Mouse (Mus musculus) stomach, embryonic 16.5 days (tissue): Measurements from ENCODE around the gene Krtap6-2. TPM values are rescaled to one million over a fixed set of nuclear protein-coding genes. Genes with fewer than 3 reads are reported as not detected.

Source experiments
- ATAC-seq: fragments of 200-750 bp; cut with Nextera tagmentation; 2 replicates; pipeline ENCODE4 v1.8.0; 2017; ENCODE audit warnings: moderate number of reproducible peaks, moderate TSS enrichment; ENCODE audit not compliant: insufficient read depth, low FRiP score
- H3K27ac ChIP-seq: fragments of 300-500 bp; sonication (generic); 2 replicates; pipeline ENCODE4 v1.5.1; 2014; ENCODE audit warnings: low read length
- H3K27me3 ChIP-seq: fragments of 300-500 bp; sonication (generic); 2 replicates; pipeline ENCODE4 v1.6.1; 2014; ENCODE audit warnings: low read length, control low read depth, mixed read lengths; ENCODE audit not compliant: control insufficient read depth, insufficient read depth
- H3K36me3 ChIP-seq: fragments of 300-500 bp; sonication (generic); 2 replicates; pipeline ENCODE4 v1.6.1; 2014; ENCODE audit warnings: low read length; ENCODE audit not compliant: control insufficient read depth, insufficient read depth
- H3K4me1 ChIP-seq: fragments of 300-500 bp; sonication (generic); 2 replicates; pipeline ENCODE4 v1.6.1; 2014; ENCODE audit warnings: low read length, control low read depth, mixed read lengths; ENCODE audit not compliant: control insufficient read depth, insufficient read depth
- H3K4me2 ChIP-seq: fragments of 300-500 bp; sonication (generic); 2 replicates; pipeline ENCODE4 v1.6.1; 2014; ENCODE audit warnings: low read depth, low read length, mixed read lengths
- H3K4me3 ChIP-seq: fragments of 300-500 bp; sonication (generic); replicated peaks from 2 replicates; pipeline ENCODE4 v1.5.1; 2014; ENCODE audit warnings: mild to moderate bottlenecking, low read length
- H3K9ac ChIP-seq: fragments of 300-500 bp; sonication (generic); 2 replicates; pipeline ENCODE4 v1.6.1; 2014; ENCODE audit warnings: low read length
- H3K9me3 ChIP-seq: fragments of 300-500 bp; sonication (generic); replicated peaks from 2 replicates; pipeline ENCODE4 v1.6.1; 2016; ENCODE audit warnings: low read length, control low read depth; ENCODE audit not compliant: control insufficient read depth
- WGBS: fragments of 180-500 bp; shearing (Covaris S2); extraction: QIAGEN DNeasy Blood & Tissue Kit; methylation state at CpG from one replicate; pipeline ENCODE4 v1.1.7; 2014; 5-methylcytosine and 5-hydroxymethylcytosine counted together
- polyA plus RNA-seq: library from polyadenylated mRNA; unstranded; fragments of >200 nt; fragmentation: Nextera tagmentation; extraction: Ambion mirVana; gene quantifications from 2 replicates; pipeline ENCODE4 v1.2.1, GENCODE M21; 2015

Krtap6-2 gene
- not detected in 2 replicates for polyA plus RNA-seq

DNA sequence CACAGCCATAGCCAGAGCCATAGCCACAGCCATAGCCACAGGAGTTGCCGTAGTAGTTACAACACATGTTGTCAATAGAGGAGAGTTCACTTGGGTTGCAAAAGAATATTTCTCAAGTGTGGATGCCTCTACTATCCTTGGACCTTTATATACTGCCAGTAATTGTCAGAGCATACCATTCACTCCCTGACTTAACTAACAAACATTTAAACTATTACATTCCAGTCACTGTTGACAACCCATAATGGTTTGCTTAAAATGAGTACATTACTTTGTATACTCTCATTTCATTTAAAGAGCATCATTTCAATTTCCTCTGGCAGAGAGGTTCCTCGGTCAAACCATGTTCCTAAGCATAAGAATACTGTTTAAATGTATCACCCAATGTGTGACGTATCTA, at the start of gene Krtap6-2:
Gene Krtap6-2 (minus strand): TSS at position 101 of the 400 bp plus-strand sequence.
- Histone ChIP-seq H3K36me3 (no peaks in the 10 kb centered on the region), H3K27ac (no peak within 1 kb of the TSS), H3K4me3 (no peak within 1 kb of the TSS), H3K4me2 (no peak within 1 kb of the TSS), H3K9ac (no peak within 1 kb of the TSS), H3K27me3 (no peaks in the 10 kb centered on the region), H3K4me1 (no peaks in the 10 kb centered on the region), H3K9me3 (no peaks in the 10 kb centered on the region)
- ATAC-seq: no peak
- WGBS: 85% methylated on average over 3 of the region's 3 CpGs

DNA sequence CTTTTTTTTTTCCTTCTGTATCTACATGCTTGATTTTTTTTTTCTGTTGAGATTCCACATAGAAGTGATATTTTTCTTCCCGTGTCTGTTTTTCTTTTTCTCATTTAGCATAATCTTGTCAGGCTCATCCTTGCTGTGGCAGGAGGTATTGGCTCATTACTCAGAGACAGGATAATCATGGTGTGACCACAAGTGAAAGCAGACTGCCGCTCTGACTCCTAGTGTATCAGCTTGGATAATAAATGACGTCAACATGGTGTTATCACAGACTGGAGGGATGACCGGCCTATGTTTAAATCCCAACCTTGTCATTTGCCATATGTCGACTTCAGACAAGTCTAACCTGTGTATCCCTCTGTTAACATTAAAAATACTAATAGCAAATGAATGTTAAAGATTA, 41.3 kb upstream of the Krtap6-2 start:
- no peak for ATAC-seq
- Histone ChIP-seq H3K4me3 (no peak overlapping the region), H3K4me2 (no peak overlapping the region), H3K27me3 (no peaks in the 10 kb centered on the region), H3K36me3 (no peaks in the 10 kb centered on the region), H3K4me1 (no peaks in the 10 kb centered on the region), H3K9ac (no peak overlapping the region), H3K9me3 (no peaks in the 10 kb centered on the region), H3K27ac (no peak overlapping the region)
- WGBS: 52% methylated on average over 5 of the region's 5 CpGs

DNA sequence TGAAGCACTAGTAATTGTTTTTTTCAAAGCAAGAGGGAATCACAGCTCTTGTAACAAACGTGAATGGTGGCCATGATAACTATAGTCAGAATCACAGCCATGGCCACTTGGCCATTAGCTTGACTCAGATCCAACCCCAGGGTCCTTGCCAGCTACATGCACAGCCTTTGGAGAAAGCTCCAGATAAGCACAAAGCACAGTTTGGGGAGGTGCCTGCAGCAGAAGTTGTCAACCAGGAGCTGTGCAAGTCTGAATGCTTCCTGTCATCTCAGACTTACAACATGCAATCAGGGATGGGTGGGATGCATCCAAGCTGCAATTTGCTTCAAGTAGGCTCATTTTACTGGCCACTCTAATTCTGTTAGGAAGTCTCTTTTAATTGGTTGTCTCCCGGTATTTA, 9.7 kb upstream of the Krtap6-2 start:
- no peaks in the 10 kb centered on the region for H3K27me3 ChIP-seq
- 85% methylated on average over 2 of the region's 2 CpGs for WGBS
- no peaks in the 10 kb centered on the region for H3K36me3 ChIP-seq
- H3K27ac ChIP-seq: no peak overlapping the region
- no peaks in the 10 kb centered on the region for H3K9me3 ChIP-seq
- H3K4me1 ChIP-seq: no peaks in the 10 kb centered on the region
- no peak overlapping the region for H3K9ac ChIP-seq
- H3K4me3 ChIP-seq: no peak overlapping the region
- ATAC-seq: no peak
- no peak overlapping the region for H3K4me2 ChIP-seq

DNA sequence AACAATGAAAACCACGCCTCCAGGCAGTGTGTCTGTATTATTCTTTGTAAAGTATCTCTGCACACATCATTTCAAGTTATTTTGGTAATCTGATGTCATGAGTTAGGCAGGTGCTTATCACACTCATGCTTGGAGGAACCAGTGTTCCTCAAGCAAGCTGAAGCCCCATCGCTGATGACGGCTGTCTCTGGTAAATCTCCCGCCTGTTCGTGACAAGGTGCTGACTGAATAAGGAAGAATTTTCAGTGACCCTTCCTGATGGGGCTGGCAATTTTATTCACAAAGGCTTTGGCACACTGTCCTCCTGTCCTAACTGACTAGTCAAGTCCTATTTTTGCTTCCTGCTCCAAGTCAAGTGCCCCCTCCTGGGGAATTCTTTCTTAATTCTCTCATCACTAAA, 5.4 kb upstream of the Krtap6-2 start:
- H3K9ac ChIP-seq: no peak overlapping the region
- no peak overlapping the region for H3K4me3 ChIP-seq
- no peak overlapping the region for H3K4me2 ChIP-seq
- H3K36me3 ChIP-seq: no peaks in the 10 kb centered on the region
- WGBS: 83% methylated on average over 5 of the region's 5 CpGs
- no peaks in the 10 kb centered on the region for H3K27me3 ChIP-seq
- H3K27ac ChIP-seq: no peak overlapping the region
- no peaks in the 10 kb centered on the region for H3K9me3 ChIP-seq
- no peak for ATAC-seq
- H3K4me1 ChIP-seq: no peaks in the 10 kb centered on the region

DNA sequence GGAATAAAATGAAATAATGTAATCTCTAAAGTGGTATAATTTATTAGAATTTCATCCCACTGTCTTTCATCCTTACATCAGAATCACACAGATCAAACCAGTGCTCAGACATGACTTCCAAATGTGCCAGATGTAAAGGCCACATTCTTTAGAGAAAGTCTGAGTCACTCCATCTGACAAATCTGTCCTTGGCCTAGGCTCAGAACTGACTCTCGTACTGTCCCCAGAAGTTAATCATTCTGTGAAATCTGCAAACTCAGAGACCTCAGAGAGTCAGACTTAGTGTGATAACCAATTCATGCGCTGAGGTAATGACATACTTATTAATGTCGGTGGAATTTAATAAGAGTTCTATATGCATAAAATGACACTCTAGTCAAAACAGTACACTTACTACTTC, 3.6 kb downstream of the Krtap6-2 start:
- WGBS: 74% methylated on average over 3 of the region's 3 CpGs

DNA sequence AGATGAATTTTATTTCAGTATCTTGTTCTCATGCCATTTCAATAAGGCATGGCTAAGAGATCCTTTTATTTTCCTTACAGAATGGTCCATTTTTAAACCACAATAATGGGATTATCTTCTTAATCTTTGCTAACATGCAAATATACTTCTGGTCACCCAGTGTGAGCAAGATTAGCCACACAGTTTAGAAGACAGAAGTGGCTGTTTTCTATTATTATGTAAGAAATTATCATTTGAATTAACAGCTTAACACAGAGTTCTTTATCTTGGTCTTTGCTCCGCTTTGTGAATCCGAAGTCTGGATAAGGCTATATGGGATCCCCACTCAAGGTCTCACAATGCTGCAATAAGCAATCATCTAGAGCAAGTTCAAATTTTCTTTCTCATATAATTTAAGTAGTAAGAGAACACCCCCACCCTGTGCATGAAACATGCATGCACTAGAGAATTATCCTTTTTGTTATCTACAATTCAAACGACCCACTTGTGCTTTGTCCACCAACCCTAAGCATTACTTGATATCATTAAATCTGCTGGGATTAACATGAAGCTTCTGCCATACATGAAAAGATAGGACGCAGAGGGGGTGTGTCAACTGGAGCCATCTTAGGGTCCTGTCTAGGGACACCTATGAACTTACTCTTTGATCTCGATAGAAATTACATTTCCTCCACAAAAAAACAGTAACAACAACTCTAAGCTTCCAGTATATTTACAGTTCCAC, 9.4 kb downstream of the Krtap6-2 start:
- Histone ChIP-seq H3K27ac (no peak overlapping the region), H3K36me3 (no peaks in the 10 kb centered on the region), H3K4me3 (no peak overlapping the region), H3K27me3 (no peaks in the 10 kb centered on the region), H3K9me3 (no peaks in the 10 kb centered on the region), H3K4me2 (no peak overlapping the region), H3K4me1 (no peaks in the 10 kb centered on the region), H3K9ac (no peak overlapping the region)
- WGBS: 80% methylated on average over 5 of the region's 5 CpGs
- ATAC-seq: no peak

More for the DNA sequence above, 3.6 kb downstream of the Krtap6-2 start:
- H3K36me3 ChIP-seq: no peaks in the 10 kb centered on the region
- H3K9ac ChIP-seq: no peak overlapping the region
- ATAC-seq: no peak
- H3K9me3 ChIP-seq: no peaks in the 10 kb centered on the region
- H3K27me3 ChIP-seq: no peaks in the 10 kb centered on the region
- H3K4me1 ChIP-seq: no peaks in the 10 kb centered on the region
- H3K4me2 ChIP-seq: no peak overlapping the region
- H3K4me3 ChIP-seq: no peak overlapping the region
- H3K27ac ChIP-seq: no peak overlapping the region

DNA sequence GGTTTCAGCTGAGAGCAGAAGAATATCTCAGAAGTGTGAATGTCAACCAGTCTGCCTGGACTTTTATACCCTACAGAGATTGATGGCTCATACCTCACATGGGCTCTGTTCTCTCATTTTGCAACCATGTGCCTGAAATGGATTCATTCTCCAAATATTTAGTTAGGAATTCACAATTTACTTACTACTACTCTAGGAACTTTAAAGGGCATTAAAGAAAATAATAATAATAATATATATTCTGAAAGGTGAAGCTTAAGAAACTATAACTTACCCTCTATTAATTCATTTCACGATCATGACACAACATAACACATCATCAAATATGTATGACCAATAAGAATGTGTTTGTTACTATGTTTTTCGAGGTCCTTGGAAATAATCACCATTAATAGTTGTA, 16.1 kb downstream of the Krtap6-2 start, which contains the start of gene Krtap21-1:
Gene Krtap21-1 (minus strand): TSS at position 101 of the 400 bp plus-strand sequence.
- Histone ChIP-seq H3K9ac (no peak within 1 kb of the TSS), H3K36me3 (no peaks in the 10 kb centered on the region), H3K9me3 (no peaks in the 10 kb centered on the region), H3K27me3 (no peaks in the 10 kb centered on the region), H3K4me1 (no peaks in the 10 kb centered on the region), H3K27ac (no peak within 1 kb of the TSS), H3K4me3 (no peak within 1 kb of the TSS), H3K4me2 (no peak within 1 kb of the TSS)
- no peak for ATAC-seq
- 75% methylated on average over 2 of the region's 2 CpGs for WGBS

DNA sequence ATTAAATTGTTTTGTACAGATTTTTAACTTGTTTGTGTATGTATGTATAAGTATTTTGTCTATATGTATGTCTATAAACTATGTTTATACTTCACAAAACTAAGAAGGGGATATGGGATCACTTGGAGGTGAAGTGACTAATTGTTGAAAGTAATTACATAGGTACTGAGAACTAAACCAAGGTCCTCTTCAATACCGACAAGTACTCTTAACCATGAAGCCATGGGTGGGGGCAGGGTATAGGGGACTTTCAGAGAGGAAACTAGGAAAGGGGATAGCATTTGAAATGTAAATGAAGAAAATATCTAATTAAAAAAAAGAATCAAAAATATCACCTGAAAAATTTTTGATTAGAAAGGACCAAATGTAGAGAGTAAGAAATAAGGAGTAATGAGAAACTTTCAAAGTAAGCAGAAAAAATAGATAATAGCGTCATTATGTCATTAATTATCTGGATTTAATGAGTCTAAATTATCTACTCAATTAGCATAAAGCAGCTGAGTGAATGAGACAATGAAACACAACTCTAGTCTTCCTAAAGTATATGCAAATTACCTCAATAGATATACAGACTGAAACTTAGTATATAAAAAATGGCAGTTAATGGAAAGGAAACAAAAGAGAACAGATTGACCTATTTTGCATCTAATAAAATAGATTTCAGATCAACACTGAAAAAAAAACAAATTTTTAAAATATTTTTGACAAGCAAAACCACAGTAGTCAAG, 47.0 kb downstream of the Krtap6-2 start:
- Histone ChIP-seq H3K27me3 (no peaks in the 10 kb centered on the region), H3K4me1 (no peaks in the 10 kb centered on the region), H3K4me2 (no peak overlapping the region), H3K9me3 (no peaks in the 10 kb centered on the region), H3K36me3 (no peaks in the 10 kb centered on the region), H3K27ac (no peak overlapping the region), H3K4me3 (no peak overlapping the region), H3K9ac (no peak overlapping the region)
- no peak for ATAC-seq
- WGBS: 71% methylated on average over 2 of the region's 2 CpGs
